Mouse (Mus musculus): Measurements from ENCODE around the gene Nuak1.

The Nuak1 gene

DNA sequence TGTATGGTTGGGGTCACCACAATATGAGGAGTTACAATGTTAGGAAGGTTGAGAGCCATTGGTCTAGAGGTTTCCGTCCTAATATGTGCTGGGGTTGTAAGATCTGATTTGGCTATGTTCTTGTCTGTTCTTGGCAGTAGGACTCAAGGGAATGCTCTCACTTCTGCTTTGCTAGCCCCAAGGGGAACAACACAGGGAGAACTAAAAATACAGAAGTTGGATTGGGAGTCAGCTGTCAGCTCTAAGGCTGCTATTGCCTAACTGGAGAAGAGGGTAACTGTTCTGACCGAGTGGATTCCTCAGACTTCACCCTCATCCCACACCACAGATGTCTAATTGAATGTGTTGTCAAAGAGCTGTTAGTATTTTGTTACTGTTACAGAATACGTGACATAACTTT is 101.6 kb downstream of the Nuak1 start:
- DNase-seq (ENCODE audit: low spot score in 2 of 2), result no peak

DNA sequence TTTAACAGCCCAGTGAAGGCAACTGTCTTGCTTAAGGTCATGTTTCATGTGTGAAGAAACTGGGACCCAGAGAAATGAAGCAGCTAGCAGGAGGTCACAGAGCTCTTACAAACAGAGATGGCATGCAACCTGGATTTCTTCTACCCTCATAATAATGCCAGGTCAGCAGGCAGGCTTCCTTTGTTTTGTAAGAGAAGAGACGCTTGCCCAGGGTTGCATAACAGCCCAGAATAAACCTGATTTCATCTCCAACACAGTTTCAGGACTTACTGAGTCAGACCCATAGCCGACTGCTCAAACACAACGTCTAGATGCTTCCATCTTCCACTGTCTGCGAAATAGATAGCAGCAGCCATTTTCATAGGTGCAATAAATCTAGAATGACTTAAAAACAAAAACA is 105.0 kb downstream of the Nuak1 start:
- DNase-seq (ENCODE audit: low spot score in 2 of 2), result no peak

DNA sequence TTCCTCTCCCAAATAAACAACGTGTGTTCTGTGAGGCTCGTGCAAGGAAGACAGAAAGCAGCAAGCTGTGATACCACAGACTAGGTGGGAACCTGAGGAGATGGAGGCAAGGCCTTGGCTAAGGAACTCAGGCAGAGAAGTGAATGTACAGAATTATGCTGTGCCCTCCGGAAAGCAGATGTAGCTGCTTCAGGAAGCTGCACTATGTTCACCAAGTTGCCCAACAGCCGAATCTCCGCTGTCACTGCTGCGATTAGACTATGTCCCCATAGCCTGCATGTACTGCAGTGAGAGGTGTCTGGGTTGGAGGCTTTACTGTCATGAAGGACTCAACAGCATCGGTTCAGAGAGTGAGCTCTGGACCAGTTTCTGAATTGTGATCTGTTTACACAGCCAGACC is 110.6 kb downstream of the Nuak1 start:
- no peak for DNase-seq (ENCODE audit: low spot score in 2 of 2)

DNA sequence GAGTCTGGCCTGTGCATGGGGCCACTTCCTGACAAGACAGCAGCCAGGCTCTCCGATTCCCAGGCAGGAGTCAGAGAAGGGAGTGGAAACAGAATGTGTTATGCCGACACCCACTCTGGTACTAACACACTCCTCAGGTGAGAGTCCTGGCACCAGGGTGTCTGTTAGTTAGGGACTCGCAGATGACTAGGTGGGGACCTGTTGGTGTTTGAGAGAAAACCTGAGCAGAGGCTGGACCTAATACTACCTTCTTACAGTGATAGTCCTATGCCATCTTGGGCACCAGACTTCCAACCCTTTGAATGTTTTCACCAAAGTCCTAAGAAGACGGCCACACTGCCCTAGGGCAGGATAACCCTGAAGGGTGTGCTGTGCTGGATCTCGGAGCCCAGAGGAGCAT is 111.1 kb downstream of the Nuak1 start:
- DNase-seq (ENCODE audit: low spot score in 2 of 2), result no peak

DNA sequence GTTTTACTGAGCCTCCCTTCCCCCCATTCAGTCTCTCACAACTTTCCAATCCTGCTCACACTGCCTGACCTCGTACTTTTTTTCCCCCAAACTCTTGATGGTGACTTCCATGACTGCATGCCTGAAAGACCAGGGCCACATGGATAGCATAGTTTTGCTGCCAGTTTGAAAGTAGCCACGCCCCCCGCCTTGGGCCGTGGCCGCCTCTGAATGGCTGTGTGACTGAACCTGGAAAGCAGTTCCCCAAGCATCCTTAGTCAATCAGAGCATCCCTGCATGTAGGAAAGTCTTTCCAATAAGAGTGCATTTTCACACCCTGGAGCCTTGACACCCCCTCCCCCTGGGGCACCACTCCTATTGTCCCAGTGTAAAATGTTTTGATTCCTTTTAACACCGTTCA is 116.4 kb downstream of the Nuak1 start:
- DNase-seq (ENCODE audit: low spot score in 2 of 2), result no peak
